Mouse (Mus musculus): ENCODE measurements at regions not wholly inside any gene's neighbourhood (a gene's known extent, or its start where the extent isn't known, plus 50 kb on each side); places are given as distances from the start of the nearest gene placed in this dataset.
"Not testable (repeated sequence)": the region's sequence is repeated elsewhere in the genome, so short reads cannot be mapped to it uniquely, and the experiment has no call there.

- DNase-seq (ENCODE audit: low read depth, low spot score): no peak
Measured at GRCm38 (mm10) chr11:15981547-15981946, 276.0 kb upstream of the Vstm2a start.

- no peak for DNase-seq (ENCODE audit: low read depth, low spot score)
Measured at GRCm38 (mm10) chr11:15984517-15984916, 273.0 kb upstream of the Vstm2a start.

DNA sequence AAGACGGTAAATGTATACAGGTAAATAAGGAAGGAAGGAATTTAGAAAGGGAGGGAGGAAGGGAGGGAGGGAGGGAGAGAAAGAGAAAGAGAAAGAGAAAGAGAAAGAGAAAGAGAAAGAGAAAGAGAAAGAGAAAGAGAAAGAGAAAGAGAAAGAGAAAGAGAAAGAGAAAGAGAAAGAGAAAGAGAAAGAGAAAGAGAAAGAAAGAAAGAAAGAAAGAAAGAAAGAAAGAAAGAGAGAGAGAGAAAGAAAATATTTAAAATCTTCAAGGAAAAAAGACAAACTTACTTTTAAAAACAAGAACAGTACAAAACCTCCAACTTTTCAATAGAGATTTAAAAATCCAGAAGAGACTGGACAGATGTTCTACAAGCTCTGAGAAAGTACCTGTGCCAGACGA lies 261.1 kb upstream of the Vstm2a start:
- not testable (repeated sequence) for DNase-seq (ENCODE audit: low read depth, low spot score)

GRCm38 (mm10) chr11:16001953-16002352 lies 255.6 kb upstream of the Vstm2a start:
- peak; percentile 16 for DNase-seq (ENCODE audit: low read depth, low spot score)

All from telencephalon, adult 2 months (tissue).